Mouse (Mus musculus) limb, embryonic 11.5 days (tissue): ENCODE measurements around the gene Chadl. TPM values are rescaled to one million over a fixed set of nuclear protein-coding genes. Genes with fewer than 3 reads are reported as not detected.

Experiments
- ATAC-seq: fragments of 200-750 bp; cut with Nextera tagmentation; 2 replicates; pipeline ENCODE4 v1.8.0; 2017; ENCODE audit warnings: low read depth; ENCODE audit not compliant: insufficient number of reproducible peaks, low FRiP score, low TSS enrichment
- DNase-seq: peaks from one replicate; pipeline ENCODE4 v3.0.0-alpha.2; 2015; ENCODE audit warnings: low spot score
- H3K27ac ChIP-seq: fragments of 300-500 bp; sonication (generic); replicated peaks from 2 replicates; pipeline ENCODE4 v1.5.1; 2014; ENCODE audit warnings: low read depth, mild to moderate bottlenecking, low read length
- H3K27me3 ChIP-seq: fragments of 300-500 bp; sonication (generic); 2 replicates; pipeline ENCODE4 v1.6.1; 2014; ENCODE audit warnings: mild to moderate bottlenecking, low read length, mixed read lengths; ENCODE audit not compliant: control insufficient read depth, insufficient read depth
- H3K36me3 ChIP-seq: fragments of 300-500 bp; sonication (generic); 2 replicates; pipeline ENCODE4 v1.6.1; 2014; ENCODE audit warnings: mild to moderate bottlenecking, low read length, moderate library complexity, mixed read lengths; ENCODE audit not compliant: control insufficient read depth, insufficient read depth
- H3K4me1 ChIP-seq: fragments of 300-500 bp; sonication (generic); 2 replicates; pipeline ENCODE4 v1.6.1; 2014; ENCODE audit warnings: low read length, mixed read lengths; ENCODE audit not compliant: control insufficient read depth, insufficient read depth
- H3K4me2 ChIP-seq: fragments of 300-500 bp; sonication (generic); 2 replicates; pipeline ENCODE4 v1.6.1; 2014; ENCODE audit warnings: low read depth, mild to moderate bottlenecking, moderate library complexity; ENCODE audit not compliant: severe bottlenecking
- H3K4me3 ChIP-seq: fragments of 300-500 bp; sonication (generic); 2 replicates; pipeline ENCODE4 v1.5.1; 2014; ENCODE audit warnings: low read depth, low read length
- H3K9ac ChIP-seq: fragments of 300-500 bp; sonication (generic); 2 replicates; pipeline ENCODE4 v1.6.1; 2014; ENCODE audit warnings: mild to moderate bottlenecking, low read length
- H3K9me3 ChIP-seq: fragments of 300-500 bp; sonication (generic); 2 replicates; pipeline ENCODE4 v1.6.1; 2016; ENCODE audit warnings: low read length; ENCODE audit not compliant: control insufficient read depth
- WGBS: fragments of 180-500 bp; shearing (Covaris S2); extraction: QIAGEN DNeasy Blood & Tissue Kit; methylation state at CpG from one replicate; pipeline ENCODE4 v1.1.7; 2014; 5-methylcytosine and 5-hydroxymethylcytosine counted together
- polyA plus RNA-seq: library from polyadenylated mRNA; unstranded; fragments of >200 nt; fragmentation: Nextera tagmentation; extraction: Ambion mirVana; gene quantifications from 2 replicates; pipeline ENCODE4 v1.2.1, GENCODE M21; 2014

Chadl gene
- polyA plus RNA-seq, 1 experiment from 2014 or later: 4.4 TPM

- H3K36me3 ChIP-seq: peaks cover 2% of the 10 kb centered on the region; the same call in 1 of the 2 replicates
- H3K4me1 ChIP-seq: peaks cover 7% of the 10 kb centered on the region; the same call in 1 of the 2 replicates
- peak overlapping the region; percentile 85 for H3K4me2 ChIP-seq
- peak overlapping the region; percentile 100 for H3K4me3 ChIP-seq
- peak overlapping the region; percentile 93 for H3K9ac ChIP-seq
- whole genome bisulfite sequencing: under 1% methylated on average over 48 of the region's 49 CpGs
- no peaks in the 10 kb centered on the region for H3K9me3 ChIP-seq
- H3K27ac ChIP-seq: peak overlapping the region; percentile 21; the same call in 1 of the 2 replicates
- ATAC-seq (no peak), DNase-seq (peak; percentile 35)
- H3K27me3 ChIP-seq: no peaks in the 10 kb centered on the region
Observed at GRCm38 (mm10) chr15:81729241-81729791, 32.2 kb upstream of the Chadl start.

GRCm38 (mm10) chr15:81725965-81726364 is 28.9 kb upstream of the Chadl start:
- Histone ChIP-seq H3K27me3 (no peaks in the 10 kb centered on the region), H3K4me3 (no peak overlapping the region), H3K4me1 (peaks cover 7% of the 10 kb centered on the region; the same call in 1 of the 2 replicates), H3K9me3 (no peaks in the 10 kb centered on the region), H3K27ac (no peak overlapping the region), H3K9ac (no peak overlapping the region), H3K4me2 (no peak overlapping the region), H3K36me3 (peaks cover 16% of the 10 kb centered on the region; the same call in 1 of the 2 replicates)
- DNase-seq (no peak), ATAC-seq (no peak)
- WGBS: 99% methylated on average over 8 of the region's 8 CpGs

GRCm38 (mm10) chr15:81723653-81724052 is 26.6 kb upstream of the Chadl start:
- ATAC-seq: no peak
- no peak overlapping the region for H3K4me2 ChIP-seq
- no peaks in the 10 kb centered on the region for H3K9me3 ChIP-seq
- H3K27me3 ChIP-seq: no peaks in the 10 kb centered on the region
- DNase-seq: no peak
- 92% methylated on average over 11 of the region's 11 CpGs for WGBS
- peaks cover 27% of the 10 kb centered on the region for H3K36me3 ChIP-seq
- no peak overlapping the region for H3K9ac ChIP-seq
- peaks cover 4% of the 10 kb centered on the region; the same call in 1 of the 2 replicates for H3K4me1 ChIP-seq
- H3K4me3 ChIP-seq: no peak overlapping the region
- H3K27ac ChIP-seq: no peak overlapping the region

GRCm38 (mm10) chr15:81722361-81722760 is 25.3 kb upstream of the Chadl start:
- WGBS: 95% methylated on average over 5 of the region's 5 CpGs
- no peak for ATAC-seq
- no peaks in the 10 kb centered on the region for H3K9me3 ChIP-seq

GRCm38 (mm10) chr15:81719139-81719531 is 22.0 kb upstream of the Chadl start:
- Histone ChIP-seq H3K4me2 (no peak overlapping the region), H3K4me1 (no peaks in the 10 kb centered on the region), H3K4me3 (no peak overlapping the region), H3K36me3 (peaks cover 50% of the 10 kb centered on the region), H3K9ac (no peak overlapping the region), H3K27ac (no peak overlapping the region), H3K9me3 (no peaks in the 10 kb centered on the region), H3K27me3 (no peaks in the 10 kb centered on the region)
- DNase-seq: no peak
- ATAC-seq: no peak
- 88% methylated on average over 6 of the region's 6 CpGs for WGBS

More at GRCm38 (mm10) chr15:81722361-81722760, 25.3 kb upstream of the Chadl start:
- no peak overlapping the region for H3K4me2 ChIP-seq
- H3K27me3 ChIP-seq: no peaks in the 10 kb centered on the region
- H3K4me1 ChIP-seq: no peaks in the 10 kb centered on the region
- H3K36me3 ChIP-seq: peaks cover 33% of the 10 kb centered on the region
- DNase-seq: no peak
- H3K4me3 ChIP-seq: no peak overlapping the region
- H3K9ac ChIP-seq: no peak overlapping the region; the same call in 1 of the 2 replicates
- H3K27ac ChIP-seq: no peak overlapping the region

GRCm38 (mm10) chr15:81718336-81719138 is 21.4 kb upstream of the Chadl start:
- WGBS: 93% methylated on average over 9 of the region's 9 CpGs
- Histone ChIP-seq H3K27ac (no peak overlapping the region), H3K36me3 (peaks cover 48% of the 10 kb centered on the region), H3K4me1 (no peaks in the 10 kb centered on the region), H3K9me3 (no peaks in the 10 kb centered on the region), H3K4me2 (no peak overlapping the region), H3K9ac (no peak overlapping the region), H3K27me3 (no peaks in the 10 kb centered on the region), H3K4me3 (no peak overlapping the region)
- ATAC-seq (no peak), DNase-seq (no peak)

GRCm38 (mm10) chr15:81713742-81714141 is 16.7 kb upstream of the Chadl start:
- peaks cover 63% of the 10 kb centered on the region for H3K36me3 ChIP-seq
- WGBS: 92% methylated on average over 6 of the region's 6 CpGs
- H3K4me3 ChIP-seq: no peak overlapping the region
- H3K9me3 ChIP-seq: no peaks in the 10 kb centered on the region
- no peaks in the 10 kb centered on the region for H3K27me3 ChIP-seq
- no peaks in the 10 kb centered on the region for H3K4me1 ChIP-seq
- H3K4me2 ChIP-seq: no peak overlapping the region
- H3K9ac ChIP-seq: no peak overlapping the region
- no peak for ATAC-seq
- H3K27ac ChIP-seq: no peak overlapping the region
- no peak for DNase-seq

- H3K27me3 ChIP-seq: no peaks in the 10 kb centered on the region
- no peaks in the 10 kb centered on the region for H3K4me1 ChIP-seq
- 82% methylated on average over 4 of the region's 4 CpGs for WGBS
- no peak overlapping the region for H3K9ac ChIP-seq
- H3K4me3 ChIP-seq: no peak overlapping the region
- ATAC-seq: no peak
- no peak for DNase-seq
- H3K4me2 ChIP-seq: no peak overlapping the region
- H3K27ac ChIP-seq: no peak overlapping the region
- no peaks in the 10 kb centered on the region for H3K9me3 ChIP-seq
- peaks cover 52% of the 10 kb centered on the region for H3K36me3 ChIP-seq
Observed at GRCm38 (mm10) chr15:81710801-81711200, 13.7 kb upstream of the Chadl start.
